Comparison of ENCODE assay signal across 9 mouse cellular contexts in the genomic region with DNA sequence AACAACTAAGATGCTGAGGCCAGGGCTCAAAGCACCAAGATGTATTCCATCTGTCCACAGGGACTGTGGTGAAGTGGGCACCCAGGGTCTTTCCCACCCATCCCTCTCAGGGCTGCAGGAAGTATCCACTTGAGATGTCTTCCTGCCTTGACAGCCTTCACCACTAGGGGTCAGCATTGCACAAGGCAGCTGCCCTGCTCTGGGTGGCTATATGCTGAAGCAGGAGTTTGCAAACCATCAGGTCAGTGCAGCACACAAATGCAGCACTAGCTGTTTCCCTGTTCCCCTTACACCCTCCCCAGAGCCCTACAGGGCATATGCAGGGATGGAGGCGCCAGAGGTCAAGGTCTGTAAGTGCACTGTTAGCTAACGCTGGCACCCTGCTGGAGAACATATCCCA.
DNase-seq lines count a peak whose midpoint lies in the region; ATAC-seq and TF ChIP-seq lines count a peak whose summit lies in the region.
"Had no signal": no experiment of that assay in that cellular context is flagged by ENCODE, and none has a peak within 500 bp of the region (broad histone marks: within the 10 kb centered on the region; RNA-seq: fewer than 3 reads in every experiment).

No protein-coding gene starts in this region.

- no peak overlapping the region for H3K9ac ChIP-seq in hindbrain, embryonic 12.5 days
- no peak overlapping the region for H3K9ac ChIP-seq in lung, postnatal 0 days (replicated peaks; ENCODE audit: low read depth)

- in situ Hi-C loops in Patski (cut with MboI; ENCODE audit: low pct_unique_long_range_greater_than_20kb) = loop anchor here (10.0 kb wide), 1 partner anchor 191 kb away; no protein-coding TSS in a partner anchor

- CTCF ChIA-PET in Patski (lab: Charles Lee) = interaction anchor here (1.1 to 2.7 kb wide), 4 partner anchors 26 to 197 kb away, joined by 3 to 17 read pairs (median 8); no protein-coding TSS in a partner anchor

- peaks cover 7% of the 10 kb centered on the region; the same call in 1 of the 2 replicates for H3K4me1 ChIP-seq in hindbrain, embryonic 12.5 days
- no peaks in the 10 kb centered on the region for H3K4me1 ChIP-seq in lung, postnatal 0 days (ENCODE audit: insufficient read depth, low read depth, low read length)

- no peak overlapping the region for H3K4me3 ChIP-seq in hindbrain, embryonic 12.5 days
- no peak overlapping the region for H3K4me3 ChIP-seq in lung, postnatal 0 days (ENCODE audit: low read depth, low read length)
- H3K4me3 ChIP-seq: myocyte had no signal

- peaks cover under 1% of the 10 kb centered on the region for H3K36me3 ChIP-seq in hindbrain, embryonic 12.5 days
- H3K36me3 ChIP-seq in lung, postnatal 0 days (ENCODE audit: insufficient read depth, low read length) = no peaks in the 10 kb centered on the region

- H3K4me2 ChIP-seq in hindbrain, embryonic 12.5 days (replicated peaks) = no peak overlapping the region
- H3K4me2 ChIP-seq in lung, postnatal 0 days (replicated peaks; ENCODE audit: low read depth, low read length) = no peak overlapping the region

- peak; percentile 28 for DNase-seq in Patski (ENCODE audit: low read depth, low spot score)
- DNase-seq in cerebellum, postnatal 10 days = peak; percentile 96 to 98
- DNase-seq in frontal cortex, postnatal 10 days (ENCODE audit: low spot score in 2 of 2) = peak; percentile 61 to 83
- DNase-seq in layer of hippocampus, postnatal 10 days (ENCODE audit: low spot score in 2 of 2) = peak; percentile 93
- DNase-seq in lung, postnatal 0 days (ENCODE audit: low spot score) = peak; percentile 82
- DNase-seq in ovary, postnatal 36 days (ENCODE audit: low spot score) = peak; percentile 81
- peak; percentile 57 to 84 for DNase-seq in thymus, postnatal 10 days (ENCODE audit: low spot score in 2 of 2)

- POLR2A ChIA-PET in Patski (lab: Charles Lee) = interaction anchor here (0.8 kb wide), 1 partner anchor 197 kb away, joined by 3 read pairs; no protein-coding TSS in a partner anchor

- no peak for TF ChIP-seq EP300 in lung, postnatal 0 days (IDR thresholded peaks at IDR 0.05)

- H3K27ac ChIP-seq in hindbrain, embryonic 12.5 days = no peak overlapping the region
- H3K27ac ChIP-seq in lung, postnatal 0 days (ENCODE audit: low read length) = no peak overlapping the region

- ATAC-seq in Patski = peak; percentile 67
- ATAC-seq in hindbrain, embryonic 12.5 days (ENCODE audit: low FRiP score) = peak; percentile 83
- ATAC-seq in lung, postnatal 0 days = peak; percentile 69

- TF ChIP-seq CTCF in Patski (IDR thresholded peaks at IDR 0.05) = peak; percentile 93
- peak; percentile 100 for TF ChIP-seq CTCF in lung, postnatal 0 days (IDR thresholded peaks at IDR 0.05)

- H3K27me3 ChIP-seq in Patski = no peaks in the 10 kb centered on the region
- no peaks in the 10 kb centered on the region for H3K27me3 ChIP-seq in hindbrain, embryonic 12.5 days
- no peaks in the 10 kb centered on the region for H3K27me3 ChIP-seq in lung, postnatal 0 days (replicated peaks; ENCODE audit: insufficient read depth, low read length)

- 0% methylated on average over 2 of the region's 2 CpGs for WGBS in hindbrain, embryonic 12.5 days
- WGBS in lung, postnatal 0 days = 9% methylated on average over 2 of the region's 2 CpGs

- H3K9me3 ChIP-seq in hindbrain, embryonic 12.5 days (replicated peaks) = no peaks in the 10 kb centered on the region
- no peaks in the 10 kb centered on the region for H3K9me3 ChIP-seq in lung, postnatal 0 days (ENCODE audit: low read length)

Comparison
In these comparisons a context has a peak if more than half of its experiments do, and no peak if none do; other contexts are left out.
1. DNase-seq: peak in every context shown above with its lines; median percentile 97 in cerebellum, postnatal 10 days; 93 in layer of hippocampus, postnatal 10 days; 82 in lung, postnatal 0 days; 81 in ovary, postnatal 36 days; 72 in frontal cortex, postnatal 10 days; 70 in thymus, postnatal 10 days; 28 in Patski.